Mouse (Mus musculus) cerebellum, adult 2 months (tissue): ENCODE results near the gene Casc4.

Experiments
- CTCF ChIP-seq: fragments of 200-500 bp; IDR thresholded peaks from 2 replicates; pipeline ENCODE4 v1.5.1; 2011; ENCODE audit warnings: low read depth, mild to moderate bottlenecking, control low read depth, low read length, moderate library complexity, borderline replicate concordance; ENCODE audit not compliant: insufficient read depth
- POLR2A ChIP-seq: fragments of 200-500 bp; IDR thresholded peaks from 2 replicates; pipeline ENCODE4 v1.6.1; 2011; ENCODE audit warnings: low read length, control low read depth, borderline replicate concordance; ENCODE audit not compliant: insufficient read depth

DNA sequence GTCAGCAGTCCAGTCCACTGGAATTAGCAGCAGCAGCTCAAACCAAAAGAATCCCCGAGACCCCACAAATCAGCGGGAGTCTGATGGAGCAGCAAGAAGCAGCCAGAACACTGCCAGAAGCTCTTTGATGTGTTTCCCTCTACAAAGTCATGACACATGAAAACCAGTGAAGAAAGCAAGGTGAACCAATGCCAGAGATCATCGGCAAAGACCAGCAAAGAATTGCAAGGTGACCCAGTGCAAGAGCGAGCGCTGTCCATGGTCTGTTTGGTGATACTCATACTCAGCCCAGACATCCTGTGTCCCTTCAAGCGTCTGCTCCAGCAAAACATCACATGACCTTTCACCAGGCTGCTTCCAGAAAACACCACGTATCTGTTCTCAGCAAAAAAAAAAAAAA is 45.0 kb upstream of the Casc4 start:
- no peak for TF ChIP-seq CTCF
- no peak for TF ChIP-seq POLR2A
